Mouse (Mus musculus): ENCODE results near the gene Nectin2. TPM values are rescaled to one million over a fixed set of nuclear protein-coding genes. Genes with fewer than 3 reads are reported as not detected.

The Nectin2 gene
- polyA plus RNA-seq, 1 experiment from 2014 or later: 57.7 TPM

DNA sequence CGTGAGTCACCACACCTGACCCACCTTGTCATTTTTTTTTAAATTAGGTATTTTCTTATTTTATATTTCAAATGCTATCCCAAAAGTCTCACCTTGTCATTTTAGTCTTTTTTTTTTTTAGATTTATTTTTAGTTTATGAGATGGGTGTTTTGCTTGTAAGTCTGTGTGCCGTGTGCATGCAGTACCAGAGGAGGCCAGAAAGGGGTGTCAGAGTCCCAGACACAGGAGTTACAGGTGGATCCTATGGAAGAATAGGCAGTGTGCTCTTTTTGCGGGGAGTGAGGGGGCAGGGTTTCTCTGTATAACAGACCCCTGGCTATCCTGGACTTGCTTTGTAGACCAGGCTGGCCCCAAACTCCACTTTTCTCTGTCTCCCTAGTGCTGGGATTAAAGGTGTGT is 11.5 kb downstream of the Nectin2 start:
- H3K4me2 ChIP-seq (ENCODE audit: low read length): no peak overlapping the region
- H3K27me3 ChIP-seq (replicated peaks; ENCODE audit: control insufficient read depth, insufficient read depth, low read length): no peaks in the 10 kb centered on the region
- no peak for ATAC-seq
- 87% methylated on average over 3 of the region's 3 CpGs for WGBS
- no peaks in the 10 kb centered on the region for H3K9me3 ChIP-seq (ENCODE audit: control insufficient read depth, low read length)
- H3K9ac ChIP-seq (ENCODE audit: low read depth, low read length): no peak overlapping the region
- H3K4me3 ChIP-seq (ENCODE audit: low read length): no peak overlapping the region
- no peak overlapping the region for H3K27ac ChIP-seq (ENCODE audit: low read depth, low read length)
- H3K4me1 ChIP-seq (ENCODE audit: control insufficient read depth, insufficient read depth, low read depth, low read length): no peaks in the 10 kb centered on the region; the same call in 1 of the 2 replicates
- peaks cover 9% of the 10 kb centered on the region; the same call in 1 of the 2 replicates for H3K36me3 ChIP-seq (ENCODE audit: control insufficient read depth, insufficient read depth, low read length)

DNA sequence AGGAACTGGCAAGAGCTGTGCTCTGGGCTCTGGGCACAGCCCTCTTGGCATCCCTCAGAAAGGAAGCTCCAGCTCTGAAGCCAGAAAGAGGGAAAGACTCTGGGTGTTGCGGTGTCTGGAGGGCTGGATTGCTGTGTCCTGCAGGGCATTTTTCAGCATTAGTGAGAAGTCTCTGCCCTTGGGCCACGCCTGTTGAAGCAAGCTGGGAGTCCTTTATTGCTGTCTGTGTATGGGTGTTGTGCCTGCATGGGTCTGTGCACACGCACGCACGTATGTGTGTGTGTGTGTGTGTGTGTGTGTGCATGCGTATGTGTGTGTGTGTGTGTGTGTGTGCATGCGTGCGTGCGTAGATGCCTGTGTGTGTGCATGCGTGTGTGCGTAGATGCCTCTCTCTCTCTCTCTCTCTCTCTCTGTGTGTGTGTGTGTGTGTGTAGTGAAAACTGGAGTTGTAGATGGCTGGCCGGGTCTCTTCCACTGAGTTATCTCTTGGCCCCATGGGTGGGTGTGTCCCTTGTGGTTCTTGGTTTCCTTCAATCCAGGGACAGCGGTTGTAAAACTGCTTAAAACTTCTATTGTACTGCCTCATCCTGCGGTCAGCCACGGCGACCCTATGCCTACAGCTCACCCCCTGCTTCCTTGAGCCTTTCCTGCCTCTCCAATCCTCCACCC is 13.8 kb downstream of the Nectin2 start:
- WGBS: 90% methylated on average over 16 of the region's 16 CpGs
- H3K9me3 ChIP-seq (ENCODE audit: control insufficient read depth, low read length): no peaks in the 10 kb centered on the region

DNA sequence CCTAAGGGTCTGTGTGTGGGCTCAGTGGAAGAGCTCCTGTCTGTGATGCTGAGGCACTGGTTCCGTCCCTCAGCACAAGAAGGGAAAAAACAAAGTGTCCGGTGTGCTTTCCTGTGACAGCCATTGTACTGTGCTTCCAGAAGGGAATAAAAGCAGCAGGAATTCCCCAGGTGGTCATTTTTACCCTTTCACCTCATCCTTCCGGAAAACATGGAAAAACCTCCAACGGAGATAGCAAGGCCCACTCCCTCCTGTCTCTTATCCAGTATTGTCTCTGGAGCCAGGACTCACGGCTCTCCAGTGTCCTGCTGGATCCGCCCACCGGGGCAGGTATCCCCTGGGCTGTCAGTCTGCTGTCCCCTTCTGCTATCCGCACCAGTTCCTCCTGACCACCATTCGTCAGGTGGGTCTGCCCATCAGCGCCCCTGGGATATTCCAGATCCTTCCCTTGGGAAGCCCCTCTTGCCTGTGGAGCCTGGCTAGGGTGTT is 16.1 kb downstream of the Nectin2 start:
- Histone ChIP-seq H3K27ac (ENCODE audit: low read depth, low read length) (no peak overlapping the region), H3K27me3 (replicated peaks; ENCODE audit: control insufficient read depth, insufficient read depth, low read length) (no peaks in the 10 kb centered on the region), H3K4me3 (ENCODE audit: low read length) (no peak overlapping the region), H3K4me2 (ENCODE audit: low read length) (no peak overlapping the region), H3K4me1 (ENCODE audit: control insufficient read depth, insufficient read depth, low read depth, low read length) (no peaks in the 10 kb centered on the region), H3K36me3 (ENCODE audit: control insufficient read depth, insufficient read depth, low read length) (peaks cover 29% of the 10 kb centered on the region), H3K9ac (ENCODE audit: low read depth, low read length) (no peak overlapping the region), H3K9me3 (ENCODE audit: control insufficient read depth, low read length) (no peaks in the 10 kb centered on the region)
- no peak for ATAC-seq
- WGBS: 86% methylated on average over 10 of the region's 10 CpGs

More for the DNA sequence above, 13.8 kb downstream of the Nectin2 start:
- ATAC-seq: no peak
- no peak overlapping the region for H3K9ac ChIP-seq (ENCODE audit: low read depth, low read length)
- H3K4me3 ChIP-seq (ENCODE audit: low read length): no peak overlapping the region
- H3K4me2 ChIP-seq (ENCODE audit: low read length): no peak overlapping the region
- H3K36me3 ChIP-seq (ENCODE audit: control insufficient read depth, insufficient read depth, low read length): peaks cover 15% of the 10 kb centered on the region
- no peaks in the 10 kb centered on the region for H3K27me3 ChIP-seq (replicated peaks; ENCODE audit: control insufficient read depth, insufficient read depth, low read length)
- H3K4me1 ChIP-seq (ENCODE audit: control insufficient read depth, insufficient read depth, low read depth, low read length): no peaks in the 10 kb centered on the region; the same call in 1 of the 2 replicates
- H3K27ac ChIP-seq (ENCODE audit: low read depth, low read length): no peak overlapping the region

DNA sequence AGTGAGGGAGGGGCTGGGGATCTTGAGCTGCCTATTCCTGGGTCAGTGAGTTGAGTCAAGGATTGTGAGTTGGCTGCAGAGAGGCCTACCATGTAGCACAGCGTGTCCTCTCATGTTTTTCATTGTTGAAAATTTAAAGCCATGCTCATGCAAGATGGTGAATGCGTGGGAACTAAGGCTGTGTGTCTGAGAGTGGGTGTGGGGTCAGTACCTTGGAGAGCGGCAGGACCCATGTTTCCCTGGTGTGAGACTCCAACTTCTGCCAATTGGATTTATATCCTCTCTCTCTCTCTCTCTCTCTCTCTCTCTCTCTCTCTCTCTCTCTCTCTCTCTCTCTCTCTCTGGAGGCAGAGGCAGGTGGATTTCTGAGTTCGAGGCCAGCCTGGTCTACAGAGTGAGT is 23.7 kb downstream of the Nectin2 start:
- no peaks in the 10 kb centered on the region for H3K4me1 ChIP-seq (ENCODE audit: control insufficient read depth, insufficient read depth, low read depth, low read length)
- H3K4me2 ChIP-seq (ENCODE audit: low read length): no peak overlapping the region
- 87% methylated on average over 4 of the region's 4 CpGs for WGBS
- no peak for ATAC-seq
- H3K9ac ChIP-seq (ENCODE audit: low read depth, low read length): no peak overlapping the region
- no peaks in the 10 kb centered on the region for H3K9me3 ChIP-seq (ENCODE audit: control insufficient read depth, low read length)
- peaks cover 53% of the 10 kb centered on the region for H3K36me3 ChIP-seq (ENCODE audit: control insufficient read depth, insufficient read depth, low read length)
- H3K4me3 ChIP-seq (ENCODE audit: low read length): no peak overlapping the region
- H3K27me3 ChIP-seq (replicated peaks; ENCODE audit: control insufficient read depth, insufficient read depth, low read length): no peaks in the 10 kb centered on the region
- no peak overlapping the region for H3K27ac ChIP-seq (ENCODE audit: low read depth, low read length)

DNA sequence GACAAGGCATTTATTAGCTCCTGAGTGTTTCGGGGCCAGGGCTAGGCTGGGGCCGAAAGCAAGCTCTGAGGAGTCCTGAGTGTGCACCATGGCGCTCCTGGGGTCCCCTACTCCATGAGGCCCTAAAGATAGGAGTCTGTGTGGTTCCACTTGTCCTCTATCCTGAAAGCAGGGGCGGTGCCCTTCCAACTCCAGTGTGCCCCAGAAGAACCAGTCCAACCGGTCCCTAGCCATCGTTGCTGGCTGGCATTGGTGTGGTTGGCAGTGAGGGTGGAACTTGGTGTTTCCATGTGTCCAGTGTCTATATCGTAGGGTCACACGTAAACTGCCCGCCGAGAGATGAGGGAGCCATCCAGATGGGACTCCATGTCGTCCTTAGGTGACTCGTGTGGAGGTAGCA is 26.1 kb downstream of the Nectin2 start:
- Histone ChIP-seq H3K9ac (ENCODE audit: low read depth, low read length) (no peak overlapping the region), H3K4me3 (ENCODE audit: low read length) (no peak overlapping the region), H3K27me3 (replicated peaks; ENCODE audit: control insufficient read depth, insufficient read depth, low read length) (no peaks in the 10 kb centered on the region), H3K9me3 (ENCODE audit: control insufficient read depth, low read length) (peaks cover 2% of the 10 kb centered on the region), H3K36me3 (ENCODE audit: control insufficient read depth, insufficient read depth, low read length) (peaks cover 46% of the 10 kb centered on the region), H3K27ac (ENCODE audit: low read depth, low read length) (no peak overlapping the region), H3K4me2 (ENCODE audit: low read length) (no peak overlapping the region), H3K4me1 (ENCODE audit: control insufficient read depth, insufficient read depth, low read depth, low read length) (no peaks in the 10 kb centered on the region)
- ATAC-seq: no peak
- whole genome bisulfite sequencing: 92% methylated on average over 12 of the region's 12 CpGs

DNA sequence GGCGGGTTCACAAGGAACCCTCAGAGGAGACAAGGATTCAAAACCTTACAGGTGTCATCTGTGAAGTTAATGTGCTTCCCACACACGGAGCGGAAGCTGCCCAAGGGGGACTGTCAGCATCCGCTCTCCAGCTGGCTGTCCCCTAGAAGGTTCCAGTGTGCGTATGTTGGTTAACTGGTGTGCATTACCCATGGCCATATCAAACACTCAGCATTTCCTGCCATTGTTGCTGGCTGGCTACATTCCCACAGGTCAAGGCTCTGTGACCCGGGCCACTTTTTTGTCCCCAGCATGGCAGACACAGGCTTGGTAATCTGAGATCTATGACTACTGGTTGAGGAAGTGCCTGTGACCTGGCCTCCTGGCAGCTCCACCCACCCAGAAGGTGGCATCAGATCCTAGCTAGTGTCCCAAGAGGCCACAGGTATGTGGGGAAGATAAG is 27.5 kb downstream of the Nectin2 start:
- ATAC-seq: no peak
- H3K4me3 ChIP-seq (ENCODE audit: low read length): no peak overlapping the region
- H3K9ac ChIP-seq (ENCODE audit: low read depth, low read length): no peak overlapping the region
- H3K4me2 ChIP-seq (ENCODE audit: low read length): no peak overlapping the region
- H3K4me1 ChIP-seq (ENCODE audit: control insufficient read depth, insufficient read depth, low read depth, low read length): no peaks in the 10 kb centered on the region
- peaks cover 2% of the 10 kb centered on the region for H3K9me3 ChIP-seq (ENCODE audit: control insufficient read depth, low read length)
- H3K36me3 ChIP-seq (ENCODE audit: control insufficient read depth, insufficient read depth, low read length): peaks cover 43% of the 10 kb centered on the region
- H3K27ac ChIP-seq (ENCODE audit: low read depth, low read length): no peak overlapping the region
- no peaks in the 10 kb centered on the region for H3K27me3 ChIP-seq (replicated peaks; ENCODE audit: control insufficient read depth, insufficient read depth, low read length)
- WGBS: 90% methylated on average over 6 of the region's 6 CpGs

DNA sequence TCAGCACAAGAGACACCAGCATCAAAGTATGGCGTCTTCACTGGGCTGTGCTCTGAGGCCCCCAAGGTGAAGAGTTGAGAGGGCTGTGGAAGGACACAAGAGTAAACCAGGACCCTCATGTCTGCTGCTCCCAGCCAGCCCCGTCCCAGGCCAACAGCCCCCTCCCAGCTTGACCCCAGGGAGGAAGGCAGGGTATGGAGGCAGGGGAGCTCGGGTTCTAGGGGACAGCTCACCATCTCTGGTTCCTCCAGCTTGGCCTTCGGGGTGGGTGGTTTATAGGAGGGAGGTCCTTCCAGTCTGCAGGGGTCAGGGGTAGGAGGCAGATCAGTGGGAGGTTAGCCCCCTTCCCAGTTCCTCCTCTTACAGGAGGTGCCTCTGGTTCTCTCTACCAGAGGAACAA is 31.1 kb downstream of the Nectin2 start:
- WGBS: 85% methylated on average over 4 of the region's 4 CpGs
- H3K4me2 ChIP-seq (ENCODE audit: low read length): no peak overlapping the region
- H3K4me1 ChIP-seq (ENCODE audit: control insufficient read depth, insufficient read depth, low read depth, low read length): peaks cover 9% of the 10 kb centered on the region
- no peak overlapping the region for H3K27ac ChIP-seq (ENCODE audit: low read depth, low read length)
- ATAC-seq: no peak
- H3K36me3 ChIP-seq (ENCODE audit: control insufficient read depth, insufficient read depth, low read length): peaks cover 21% of the 10 kb centered on the region
- no peak overlapping the region for H3K9ac ChIP-seq (ENCODE audit: low read depth, low read length)
- no peaks in the 10 kb centered on the region for H3K27me3 ChIP-seq (replicated peaks; ENCODE audit: control insufficient read depth, insufficient read depth, low read length)
- H3K9me3 ChIP-seq (ENCODE audit: control insufficient read depth, low read length): peaks cover 2% of the 10 kb centered on the region
- H3K4me3 ChIP-seq (ENCODE audit: low read length): no peak overlapping the region

DNA sequence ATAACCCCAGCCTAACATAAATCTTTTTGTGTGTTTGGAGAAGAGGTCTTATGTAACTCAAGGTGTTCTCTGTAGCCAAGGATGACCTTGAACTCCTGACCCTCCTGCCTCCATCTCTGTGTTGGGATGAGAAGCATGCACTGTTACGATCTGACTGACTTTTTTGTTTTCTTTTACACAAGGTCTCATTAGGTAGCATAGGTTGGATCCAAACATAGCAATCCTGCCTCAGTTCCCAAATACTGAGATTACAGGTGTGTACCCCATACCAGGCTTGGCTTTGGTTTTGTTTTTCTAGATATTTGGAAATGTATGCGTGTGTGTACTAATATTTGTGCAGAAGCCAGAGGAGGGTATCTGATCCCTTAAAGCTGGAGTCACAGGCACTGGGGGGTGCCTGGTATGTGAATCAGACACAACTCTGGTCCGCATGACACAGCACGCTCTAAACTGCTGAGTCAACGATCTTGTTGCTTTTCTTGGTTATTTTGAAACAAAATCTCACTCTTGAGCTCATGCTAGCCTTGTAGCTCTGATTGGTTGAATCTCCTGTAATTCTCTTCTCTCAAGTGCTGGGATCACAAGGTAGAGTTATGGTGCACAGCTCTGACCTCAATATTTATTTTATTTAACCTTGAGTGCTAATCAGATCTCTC is 31.9 kb downstream of the Nectin2 start:
- Histone ChIP-seq H3K9me3 (ENCODE audit: control insufficient read depth, low read length) (peaks cover 2% of the 10 kb centered on the region), H3K4me2 (ENCODE audit: low read length) (no peak overlapping the region), H3K9ac (ENCODE audit: low read depth, low read length) (no peak overlapping the region), H3K27me3 (replicated peaks; ENCODE audit: control insufficient read depth, insufficient read depth, low read length) (no peaks in the 10 kb centered on the region), H3K27ac (ENCODE audit: low read depth, low read length) (no peak overlapping the region), H3K4me1 (ENCODE audit: control insufficient read depth, insufficient read depth, low read depth, low read length) (peaks cover 16% of the 10 kb centered on the region), H3K4me3 (ENCODE audit: low read length) (no peak overlapping the region), H3K36me3 (ENCODE audit: control insufficient read depth, insufficient read depth, low read length) (peaks cover 13% of the 10 kb centered on the region)
- no peak for ATAC-seq
- 96% methylated on average over 5 of the region's 5 CpGs for WGBS

DNA sequence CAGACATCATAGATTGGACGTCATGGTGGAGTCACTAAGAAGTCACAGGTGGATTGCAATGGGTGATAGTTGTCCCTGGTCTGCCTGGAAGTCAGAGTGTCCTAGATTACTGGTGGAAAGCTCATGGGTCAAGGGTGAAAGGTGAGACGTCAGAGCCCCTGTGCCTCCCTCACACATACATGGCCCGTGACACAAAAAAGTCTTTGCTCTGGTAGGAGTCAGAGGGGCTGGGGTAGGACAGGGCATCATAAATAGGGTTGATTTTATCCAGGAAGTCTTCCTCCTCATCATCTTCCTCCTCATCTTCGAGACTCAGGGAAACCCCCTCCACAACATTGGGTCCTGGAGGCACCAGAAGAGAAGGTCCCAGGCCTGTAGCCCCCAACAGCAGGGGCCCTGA is 32.9 kb downstream of the Nectin2 start:
- 86% methylated on average over 4 of the region's 4 CpGs for WGBS
- Histone ChIP-seq H3K36me3 (ENCODE audit: control insufficient read depth, insufficient read depth, low read length) (peaks cover 8% of the 10 kb centered on the region), H3K27me3 (replicated peaks; ENCODE audit: control insufficient read depth, insufficient read depth, low read length) (no peaks in the 10 kb centered on the region), H3K4me3 (ENCODE audit: low read length) (no peak overlapping the region), H3K9me3 (ENCODE audit: control insufficient read depth, low read length) (peaks cover 2% of the 10 kb centered on the region), H3K4me1 (ENCODE audit: control insufficient read depth, insufficient read depth, low read depth, low read length) (peaks cover 16% of the 10 kb centered on the region), H3K4me2 (ENCODE audit: low read length) (no peak overlapping the region), H3K27ac (ENCODE audit: low read depth, low read length) (no peak overlapping the region), H3K9ac (ENCODE audit: low read depth, low read length) (no peak overlapping the region)
- ATAC-seq: no peak

Data from hindbrain, embryonic 16.5 days (tissue).